Mouse (Mus musculus) bone marrow, adult 2 months (tissue): Measurements from ENCODE around the gene Tanc2.

Experiments used
- CTCF ChIP-seq: fragments of 200-500 bp; IDR thresholded peaks from 2 replicates; pipeline ENCODE4 v1.5.1; 2011; ENCODE audit warnings: low read length, control low read depth; ENCODE audit not compliant: control insufficient read depth, insufficient read depth
- POLR2A ChIP-seq: fragments of 200-500 bp; IDR thresholded peaks from 2 replicates; pipeline ENCODE4 v1.6.1; 2011; ENCODE audit warnings: low read depth, mild to moderate bottlenecking, control low read depth, low read length, borderline replicate concordance; ENCODE audit not compliant: control insufficient read depth

DNA sequence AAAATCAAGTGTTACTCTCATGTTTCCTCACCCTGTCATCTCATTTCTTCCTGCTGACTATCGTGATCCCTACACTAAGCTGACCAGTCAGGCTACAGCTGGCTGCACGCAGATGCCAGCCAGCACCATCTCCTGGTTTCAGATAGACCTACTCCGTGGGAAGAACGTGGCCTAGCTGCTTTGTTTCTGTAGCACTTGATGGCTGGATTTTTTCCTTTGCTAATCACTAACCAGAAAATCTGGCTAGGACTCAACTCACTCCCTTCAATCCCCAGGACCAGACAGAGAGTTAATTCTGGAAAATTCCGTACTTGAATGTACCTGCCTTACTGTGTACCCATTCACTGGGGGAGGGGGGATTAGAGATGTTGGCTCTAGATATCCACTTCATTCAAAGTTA lies 338.4 kb downstream of the Tanc2 start:
- TF ChIP-seq CTCF = no peak
- TF ChIP-seq POLR2A = no peak
